Mouse (Mus musculus): ENCODE measurements around the gene Eif4g1.

GRCm38 (mm10) chr16:20702522-20702893 is 34.4 kb downstream of the Eif4g1 start:
- TF ChIP-seq GATA1 (IDR thresholded peaks at IDR 0.05; ENCODE audit: borderline replicate concordance, low read length) (no peak), FLI1 (IDR thresholded peaks at IDR 0.05; ENCODE audit: low read length) (no peak)

All from megakaryocyte, embryonic 14.5 days (primary cell).